Mouse (Mus musculus): ENCODE measurements around the gene Slc16a9. TPM values are rescaled to one million over a fixed set of nuclear protein-coding genes. Genes with fewer than 3 reads are reported as not detected.
A peak's percentile ranks its signal among the peaks of the same experiment; 100 is the strongest.
"Not testable (repeated sequence)": the region's sequence is repeated elsewhere in the genome, so short reads cannot be mapped to it uniquely, and the experiment has no call there.

Gene Slc16a9
- polyA plus RNA-seq, 1 experiment from 2014 or later: 0.63 TPM

DNA sequence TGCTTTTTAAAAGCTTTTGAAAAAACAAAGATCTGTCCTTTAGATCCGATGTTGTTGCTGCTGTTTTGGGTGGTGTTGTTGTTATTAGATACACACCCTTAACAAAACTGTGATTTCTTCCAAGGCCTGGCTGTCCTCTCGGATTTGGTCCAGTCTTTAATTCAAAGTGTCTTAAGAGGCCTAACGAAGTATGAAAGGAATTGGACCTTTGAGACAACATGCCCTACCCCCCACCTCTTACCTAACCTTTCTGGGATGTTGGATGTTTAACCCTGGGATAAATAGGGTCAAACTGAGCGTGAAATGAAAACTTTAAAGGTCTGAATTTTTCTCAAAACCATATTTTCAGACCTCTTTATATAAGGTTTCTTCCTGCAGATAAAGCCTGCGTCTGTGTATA, 23.9 kb upstream of the Slc16a9 start:
- no peaks in the 10 kb centered on the region for H3K27me3 ChIP-seq (replicated peaks)
- WGBS: 69% methylated on average over 5 of the region's 5 CpGs

DNA sequence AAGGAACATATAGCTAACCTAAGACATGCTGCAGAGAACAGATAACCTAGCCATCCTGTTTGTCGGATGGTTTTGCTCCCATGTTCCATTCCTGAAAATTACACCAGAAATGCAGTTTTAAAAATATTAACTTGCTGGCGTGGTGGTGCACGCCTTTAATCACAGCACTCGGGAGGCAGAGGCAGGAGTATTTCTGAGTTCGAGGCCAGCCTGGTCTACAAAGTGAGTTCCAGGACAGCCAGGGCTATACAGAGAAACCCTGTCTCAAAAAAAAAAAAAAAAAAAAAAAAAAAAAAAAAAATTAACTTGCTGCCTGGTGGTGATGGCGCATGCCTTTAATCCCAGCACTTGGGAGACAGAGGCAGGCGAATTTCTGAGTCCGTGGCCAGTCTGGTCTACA, 22.7 kb upstream of the Slc16a9 start:
- not testable (repeated sequence) for H3K36me3 ChIP-seq; H3K4me3 ChIP-seq; H3K9me3 ChIP-seq; ATAC-seq (ENCODE audit: low FRiP score, low read depth); H3K9ac ChIP-seq; H3K27ac ChIP-seq; H3K4me1 ChIP-seq; H3K27me3 ChIP-seq (replicated peaks); H3K4me2 ChIP-seq (replicated peaks)
- 96% methylated on average over 8 of the region's 8 CpGs for WGBS

More for the DNA sequence above, 23.9 kb upstream of the Slc16a9 start:
- Histone ChIP-seq H3K4me1 (no peaks in the 10 kb centered on the region), H3K4me3 (no peak overlapping the region), H3K9ac (no peak overlapping the region), H3K4me2 (replicated peaks) (no peak overlapping the region), H3K9me3 (no peaks in the 10 kb centered on the region), H3K36me3 (no peaks in the 10 kb centered on the region), H3K27ac (no peak overlapping the region)
- no peak for ATAC-seq (ENCODE audit: low FRiP score, low read depth)

DNA sequence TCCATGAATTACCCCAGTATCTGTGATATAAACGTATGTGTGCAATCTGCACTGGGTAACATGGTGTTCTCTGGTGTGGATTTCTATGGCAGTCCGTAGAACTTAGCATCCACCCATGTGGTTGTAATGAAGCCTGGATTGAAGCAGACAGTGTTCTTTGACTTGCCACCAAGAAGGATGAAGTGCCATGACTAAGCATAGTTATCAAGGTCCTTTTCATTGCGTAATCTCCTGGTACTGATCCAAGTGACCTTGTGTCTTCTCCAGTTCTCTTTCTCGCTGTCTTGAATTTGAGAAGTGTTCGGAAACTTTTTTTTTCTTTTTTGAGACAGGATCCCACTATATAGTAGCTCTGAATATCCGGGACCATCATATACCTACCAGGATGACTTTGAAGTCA, 20.3 kb upstream of the Slc16a9 start:
- Histone ChIP-seq H3K4me2 (replicated peaks) (no peak overlapping the region), H3K4me1 (no peaks in the 10 kb centered on the region), H3K36me3 (no peaks in the 10 kb centered on the region), H3K27ac (no peak overlapping the region), H3K4me3 (no peak overlapping the region), H3K9me3 (no peaks in the 10 kb centered on the region), H3K27me3 (replicated peaks) (no peaks in the 10 kb centered on the region), H3K9ac (no peak overlapping the region)
- ATAC-seq (ENCODE audit: low FRiP score, low read depth): no peak
- WGBS: 93% methylated on average over 6 of the region's 6 CpGs

DNA sequence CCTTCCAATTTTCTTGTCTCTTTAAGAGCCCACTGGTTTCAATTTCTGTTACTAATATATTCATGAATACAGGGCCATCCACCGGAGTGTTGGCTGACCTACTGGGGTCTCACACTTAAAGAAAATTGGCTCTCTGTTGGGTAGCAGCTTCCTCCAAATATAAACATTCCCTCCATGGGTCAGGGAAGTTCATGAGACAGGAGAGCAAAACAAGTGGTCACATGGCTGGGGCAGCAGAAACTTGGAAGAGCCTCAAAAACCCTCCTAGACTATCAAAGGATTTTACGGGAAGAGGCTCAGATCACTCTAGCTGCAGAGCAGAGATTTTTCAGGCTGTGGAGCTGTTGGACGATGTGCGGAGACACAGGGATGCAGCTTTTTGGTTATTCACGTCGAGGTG, 19.1 kb upstream of the Slc16a9 start:
- Histone ChIP-seq H3K4me1 (no peaks in the 10 kb centered on the region), H3K27me3 (replicated peaks) (no peaks in the 10 kb centered on the region), H3K4me2 (replicated peaks) (no peak overlapping the region), H3K36me3 (no peaks in the 10 kb centered on the region), H3K9ac (no peak overlapping the region), H3K9me3 (no peaks in the 10 kb centered on the region), H3K27ac (no peak overlapping the region), H3K4me3 (no peak overlapping the region)
- WGBS: 74% methylated on average over 6 of the region's 6 CpGs
- ATAC-seq (ENCODE audit: low FRiP score, low read depth): no peak

DNA sequence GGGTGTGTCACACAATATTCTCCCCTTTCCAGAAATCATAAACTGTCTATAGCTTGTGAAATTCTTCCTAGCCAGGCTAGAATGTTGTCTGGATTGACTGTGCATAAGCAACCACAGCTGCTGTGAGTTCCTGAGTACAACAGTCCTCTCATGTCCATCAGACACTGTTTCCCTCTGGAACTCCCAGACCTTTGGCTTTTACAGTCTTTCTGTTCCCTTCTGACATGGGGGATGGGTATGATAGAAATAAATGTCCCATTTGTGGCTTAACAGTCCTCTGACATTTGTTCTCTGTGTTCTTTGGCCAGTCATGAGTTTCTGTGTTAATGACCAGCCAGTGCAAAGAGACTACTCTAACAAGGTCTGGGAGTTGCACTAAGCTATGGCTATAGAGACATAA, 18.3 kb upstream of the Slc16a9 start:
- Histone ChIP-seq H3K9ac (no peak overlapping the region), H3K27ac (no peak overlapping the region), H3K36me3 (no peaks in the 10 kb centered on the region), H3K27me3 (replicated peaks) (no peaks in the 10 kb centered on the region), H3K4me3 (no peak overlapping the region), H3K9me3 (no peaks in the 10 kb centered on the region), H3K4me2 (replicated peaks) (no peak overlapping the region), H3K4me1 (no peaks in the 10 kb centered on the region)
- ATAC-seq (ENCODE audit: low FRiP score, low read depth): no peak

DNA sequence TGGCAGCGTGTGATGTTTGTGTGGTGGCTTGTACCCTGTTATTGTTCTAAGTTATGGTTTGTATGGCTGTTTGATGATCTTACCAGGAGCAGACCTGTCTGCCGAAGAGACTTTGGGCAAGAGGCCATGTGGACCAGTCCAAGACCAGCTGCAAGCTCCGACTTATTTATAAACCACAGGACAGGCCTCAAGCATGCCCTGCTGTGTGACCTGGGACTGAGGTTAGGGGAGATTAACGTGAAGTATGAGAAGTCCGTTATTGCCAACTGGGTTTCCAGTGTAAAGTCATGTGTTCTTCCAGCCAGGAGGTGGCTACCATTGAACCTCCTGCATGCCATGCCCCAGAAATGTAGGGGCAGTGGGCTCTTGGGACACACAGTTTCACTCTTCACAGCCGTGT, 14.5 kb upstream of the Slc16a9 start:
- Histone ChIP-seq H3K4me3 (no peak overlapping the region), H3K4me2 (replicated peaks) (no peak overlapping the region), H3K36me3 (no peaks in the 10 kb centered on the region), H3K27me3 (replicated peaks) (no peaks in the 10 kb centered on the region), H3K9me3 (no peaks in the 10 kb centered on the region), H3K4me1 (no peaks in the 10 kb centered on the region), H3K9ac (no peak overlapping the region), H3K27ac (no peak overlapping the region)
- 91% methylated on average over 6 of the region's 6 CpGs for WGBS
- no peak for ATAC-seq (ENCODE audit: low FRiP score, low read depth)

DNA sequence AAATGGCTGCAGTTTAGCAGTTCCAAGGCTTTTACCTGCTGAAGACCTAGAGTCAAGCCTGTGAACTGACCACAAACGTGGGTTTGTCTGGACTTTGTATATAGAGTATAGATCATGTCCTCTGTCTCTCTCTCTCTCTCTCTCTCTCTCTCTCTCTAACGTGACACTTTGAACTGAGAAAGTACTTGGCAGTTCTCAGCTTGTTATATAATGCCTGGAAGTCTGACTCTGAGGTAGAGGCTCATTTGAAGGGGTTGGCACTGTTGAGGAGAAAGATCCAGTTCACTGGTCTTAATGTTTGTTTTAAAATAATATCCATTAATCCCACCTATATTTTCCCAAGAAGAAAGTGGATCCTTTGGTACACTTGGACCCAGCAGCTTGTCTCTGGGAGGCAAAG, 7.0 kb upstream of the Slc16a9 start:
- Histone ChIP-seq H3K4me1 (no peaks in the 10 kb centered on the region), H3K4me2 (replicated peaks) (no peak overlapping the region), H3K9ac (no peak overlapping the region), H3K27ac (no peak overlapping the region), H3K27me3 (replicated peaks) (no peaks in the 10 kb centered on the region), H3K9me3 (no peaks in the 10 kb centered on the region), H3K36me3 (no peaks in the 10 kb centered on the region), H3K4me3 (no peak overlapping the region)
- 79% methylated on average over 2 of the region's 2 CpGs for WGBS
- no peak for ATAC-seq (ENCODE audit: low FRiP score, low read depth)

DNA sequence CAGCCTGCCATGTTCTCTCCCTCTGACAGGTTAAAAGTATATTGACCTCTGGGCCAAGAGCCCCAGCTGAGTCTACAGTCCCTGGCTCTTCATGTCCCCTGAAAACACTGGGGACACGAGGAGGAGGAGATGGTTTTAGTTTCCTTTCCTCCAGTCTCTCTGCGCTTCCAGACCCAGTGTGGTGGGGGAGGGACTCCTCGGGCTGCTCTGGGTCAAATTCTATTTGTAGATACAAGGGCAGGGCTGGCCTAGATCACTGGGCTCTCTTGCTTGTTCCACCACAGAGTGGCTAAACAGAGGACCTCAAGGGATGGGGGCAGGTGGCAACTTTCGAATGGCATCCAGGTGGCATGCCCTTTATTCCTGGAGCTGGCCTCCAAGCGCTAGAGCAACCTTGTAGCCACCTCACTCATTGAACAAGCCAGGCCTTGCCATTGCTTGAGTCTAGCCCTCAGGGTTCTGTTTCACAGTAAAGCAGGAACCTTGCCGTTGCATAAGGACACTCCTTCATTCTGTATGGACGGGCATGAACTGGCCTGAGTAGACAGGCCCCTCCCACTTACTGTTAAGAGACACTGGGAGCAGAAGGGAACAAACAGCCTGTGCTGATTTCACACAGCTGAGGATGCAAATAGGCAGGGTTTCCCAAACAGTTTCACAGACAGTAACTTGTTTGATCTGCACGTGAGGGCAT, 2.0 kb upstream of the Slc16a9 start:
- peaks cover 14% of the 10 kb centered on the region; the same call in 1 of the 2 replicates for H3K4me1 ChIP-seq
- H3K9me3 ChIP-seq: no peaks in the 10 kb centered on the region
- H3K36me3 ChIP-seq: no peaks in the 10 kb centered on the region
- WGBS: 53% methylated on average over 8 of the region's 8 CpGs
- H3K9ac ChIP-seq: no peak overlapping the region
- H3K4me3 ChIP-seq: no peak overlapping the region
- no peak overlapping the region for H3K4me2 ChIP-seq (replicated peaks)
- no peak for ATAC-seq (ENCODE audit: low FRiP score, low read depth)
- no peak overlapping the region for H3K27ac ChIP-seq
- H3K27me3 ChIP-seq (replicated peaks): peaks cover 23% of the 10 kb centered on the region

DNA sequence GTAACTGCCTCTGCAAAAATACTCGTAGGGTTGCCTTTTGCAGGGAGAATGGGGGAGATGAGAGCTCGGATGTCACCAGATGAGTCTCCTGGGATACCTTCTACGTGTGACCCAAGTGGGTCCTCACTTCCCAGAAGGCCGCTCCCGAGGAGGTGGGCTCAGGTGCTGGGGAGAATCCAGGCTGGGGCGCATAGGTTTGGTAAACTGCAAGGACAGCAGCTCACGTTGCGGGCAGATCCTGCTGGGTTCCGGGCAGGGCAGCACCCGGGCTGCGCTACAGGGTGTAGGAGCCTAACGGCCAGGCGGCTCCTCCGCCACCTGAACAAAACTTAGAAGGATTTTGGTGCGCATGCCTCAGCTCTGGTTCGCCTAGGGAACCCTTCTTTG, 652 bp downstream of the Slc16a9 start:
- H3K4me3 ChIP-seq: peak overlapping the region; percentile 59
- no peaks in the 10 kb centered on the region for H3K9me3 ChIP-seq
- peak overlapping the region; percentile 66 for H3K9ac ChIP-seq
- H3K4me1 ChIP-seq: peaks cover 14% of the 10 kb centered on the region; the same call in 1 of the 2 replicates
- H3K27ac ChIP-seq: no peak overlapping the region
- peaks cover 23% of the 10 kb centered on the region for H3K27me3 ChIP-seq (replicated peaks)
- H3K4me2 ChIP-seq (replicated peaks): peak overlapping the region; percentile 96
- H3K36me3 ChIP-seq: no peaks in the 10 kb centered on the region
- ATAC-seq (ENCODE audit: low FRiP score, low read depth): 0 out of 2 replicates have a peak, but pooled peaks have one; percentile 41
- under 1% methylated on average over 16 of the region's 16 CpGs for WGBS

DNA sequence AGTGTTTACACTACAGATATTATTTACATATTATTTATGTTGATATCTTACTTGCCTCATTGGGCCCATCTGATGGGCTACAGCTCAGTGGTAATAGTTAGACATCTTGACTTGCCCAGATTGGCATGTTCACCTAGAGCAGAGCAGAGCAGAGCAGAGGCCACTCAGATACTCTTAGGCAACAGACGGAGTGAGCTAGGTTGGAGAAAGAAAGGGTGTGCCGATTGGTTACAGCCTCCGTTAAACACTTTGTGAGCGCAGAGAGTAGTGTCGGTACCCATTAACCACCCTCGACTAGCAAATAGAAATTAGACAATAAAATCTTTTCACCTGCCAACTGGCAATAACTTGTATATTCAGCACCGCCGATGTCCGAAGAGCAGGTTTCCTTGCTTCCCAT, 1.2 kb downstream of the Slc16a9 start:
- WGBS: 21% methylated on average over 9 of the region's 9 CpGs

DNA sequence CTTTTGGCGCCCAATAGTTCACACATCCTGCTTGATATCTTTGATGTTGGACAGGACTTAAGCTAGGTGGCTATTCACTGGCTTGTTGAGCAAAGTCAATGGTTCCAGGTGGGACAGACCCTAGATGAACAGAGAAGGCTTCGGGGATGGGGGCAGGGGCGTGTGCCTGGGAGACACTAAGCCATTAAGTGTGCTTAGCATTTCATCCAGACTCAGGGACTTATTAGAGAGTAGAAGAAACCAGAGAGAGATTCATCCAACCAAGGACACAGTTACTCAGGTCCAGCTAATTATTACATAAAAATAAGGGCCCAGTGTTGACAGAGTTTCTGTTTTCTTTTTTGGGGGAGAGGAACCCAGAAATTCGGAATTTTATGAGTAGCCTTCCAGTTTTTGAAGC, 5.5 kb downstream of the Slc16a9 start:
- H3K9ac ChIP-seq: no peak overlapping the region
- no peaks in the 10 kb centered on the region for H3K9me3 ChIP-seq
- no peaks in the 10 kb centered on the region for H3K36me3 ChIP-seq
- ATAC-seq (ENCODE audit: low FRiP score, low read depth): no peak
- WGBS: 84% methylated on average over 4 of the region's 4 CpGs
- H3K4me3 ChIP-seq: no peak overlapping the region
- H3K27ac ChIP-seq: no peak overlapping the region
- 0 out of 2 replicates have a peak, but pooled peaks cover 9% of the 10 kb centered on the region for H3K4me1 ChIP-seq
- no peak overlapping the region for H3K4me2 ChIP-seq (replicated peaks)
- H3K27me3 ChIP-seq (replicated peaks): peaks cover 14% of the 10 kb centered on the region

More for the DNA sequence above, 1.2 kb downstream of the Slc16a9 start:
- no peaks in the 10 kb centered on the region for H3K9me3 ChIP-seq
- H3K9ac ChIP-seq: no peak overlapping the region
- H3K4me2 ChIP-seq (replicated peaks): peak overlapping the region; percentile 96
- H3K4me1 ChIP-seq: peaks cover 14% of the 10 kb centered on the region; the same call in 1 of the 2 replicates
- no peak for ATAC-seq (ENCODE audit: low FRiP score, low read depth)
- no peak overlapping the region; the same call in 1 of the 2 replicates for H3K4me3 ChIP-seq
- H3K27me3 ChIP-seq (replicated peaks): peaks cover 23% of the 10 kb centered on the region
- H3K36me3 ChIP-seq: no peaks in the 10 kb centered on the region
- no peak overlapping the region for H3K27ac ChIP-seq

DNA sequence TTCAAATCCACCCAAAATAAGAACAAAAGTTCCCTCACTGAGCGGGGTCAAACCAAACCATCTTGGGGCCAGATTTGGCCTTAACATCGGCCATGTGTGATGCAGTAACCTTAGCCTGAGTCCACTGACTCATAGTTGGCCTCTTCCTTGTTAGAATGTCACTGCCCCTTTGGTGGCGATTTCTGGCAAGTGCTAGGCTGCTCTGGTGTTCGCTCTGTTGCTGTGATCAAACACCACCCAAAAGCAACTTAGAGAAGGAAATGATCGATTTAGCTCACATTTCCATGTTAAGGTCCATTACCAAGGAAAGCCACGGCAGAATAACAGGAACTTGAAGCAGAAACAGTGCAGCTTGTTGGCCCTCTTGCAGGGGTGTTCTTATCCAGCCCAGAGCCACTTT, 5.9 kb downstream of the Slc16a9 start:
- peaks cover 10% of the 10 kb centered on the region for H3K27me3 ChIP-seq (replicated peaks)
- 0 out of 2 replicates have a peak, but pooled peaks cover 5% of the 10 kb centered on the region for H3K4me1 ChIP-seq
- no peaks in the 10 kb centered on the region for H3K36me3 ChIP-seq
- H3K9ac ChIP-seq: no peak overlapping the region
- no peak for ATAC-seq (ENCODE audit: low FRiP score, low read depth)
- H3K27ac ChIP-seq: no peak overlapping the region
- H3K4me2 ChIP-seq (replicated peaks): no peak overlapping the region
- WGBS: 91% methylated on average over 6 of the region's 6 CpGs
- H3K9me3 ChIP-seq: no peaks in the 10 kb centered on the region
- no peak overlapping the region for H3K4me3 ChIP-seq

DNA sequence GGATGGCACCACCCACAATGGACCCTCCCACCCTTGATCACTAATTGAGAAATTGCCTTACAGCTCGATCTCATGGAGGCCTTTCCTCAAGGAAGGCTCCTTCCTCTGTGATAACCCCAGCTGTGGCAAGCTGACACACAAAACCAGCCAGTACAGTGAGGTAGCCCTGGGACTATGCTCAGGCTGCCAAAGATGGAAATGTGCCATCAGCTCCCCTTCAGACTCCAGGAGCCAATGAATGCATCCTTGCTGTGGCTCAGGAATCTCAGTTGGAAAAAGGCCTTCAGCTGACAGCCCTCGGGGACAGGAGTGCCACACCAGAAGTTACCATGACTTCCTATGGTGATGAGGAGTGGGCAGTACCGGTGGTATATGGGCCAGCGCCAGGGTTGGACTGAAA, 9.8 kb downstream of the Slc16a9 start:
- Histone ChIP-seq H3K27ac (no peak overlapping the region), H3K9ac (no peak overlapping the region), H3K27me3 (replicated peaks) (no peaks in the 10 kb centered on the region), H3K4me2 (replicated peaks) (no peak overlapping the region), H3K4me3 (no peak overlapping the region), H3K36me3 (no peaks in the 10 kb centered on the region), H3K4me1 (no peaks in the 10 kb centered on the region), H3K9me3 (no peaks in the 10 kb centered on the region)
- 71% methylated on average over 4 of the region's 4 CpGs for WGBS
- ATAC-seq (ENCODE audit: low FRiP score, low read depth): no peak
